In genomic region chr1:36308451-36308901, GRCm38 (mm10) we compare ENCODE assay signal across 7 mouse cellular contexts. TPM values are rescaled to one million over a fixed set of nuclear protein-coding genes. Genes with fewer than 3 reads are reported as not detected.
DNase-seq lines count a peak whose midpoint lies in the region; ATAC-seq and TF ChIP-seq lines count a peak whose summit lies in the region.

No protein-coding gene starts in this region.

- peak overlapping the region; percentile 74 for H3K9ac ChIP-seq in kidney, embryonic 16.5 days (replicated peaks; ENCODE audit: low read length)
- H3K9ac ChIP-seq in midbrain, embryonic 13.5 days (replicated peaks) = peak overlapping the region; percentile 66

- H3K36me3 ChIP-seq in C2C12 (ENCODE audit: control insufficient read depth, insufficient read depth) = peaks cover 7% of the 10 kb centered on the region
- H3K36me3 ChIP-seq in E14TG2a.4 (ENCODE audit: insufficient read depth, low read length) = peaks cover 7% of the 10 kb centered on the region
- H3K36me3 ChIP-seq in forebrain, embryonic 10.5 days (replicated peaks) = no peaks in the 10 kb centered on the region
- no peaks in the 10 kb centered on the region for H3K36me3 ChIP-seq in kidney, embryonic 16.5 days (ENCODE audit: insufficient read depth, low read length)
- no peaks in the 10 kb centered on the region for H3K36me3 ChIP-seq in midbrain, embryonic 13.5 days

- peaks cover 37% of the 10 kb centered on the region for H3K4me1 ChIP-seq in E14TG2a.4 (replicated peaks; ENCODE audit: low read depth, low read length)
- peaks cover 26% of the 10 kb centered on the region for H3K4me1 ChIP-seq in forebrain, embryonic 10.5 days
- peaks cover 17% of the 10 kb centered on the region for H3K4me1 ChIP-seq in kidney, embryonic 16.5 days (ENCODE audit: insufficient read depth, low read length)
- H3K4me1 ChIP-seq in midbrain, embryonic 13.5 days (replicated peaks) = peaks cover 14% of the 10 kb centered on the region

- no peak; the same call in 1 of the 2 replicates for ATAC-seq in kidney, embryonic 16.5 days (ENCODE audit: low FRiP score, low TSS enrichment)
- no peak for ATAC-seq in midbrain, embryonic 13.5 days

- H3K4me2 ChIP-seq in kidney, embryonic 16.5 days (replicated peaks; ENCODE audit: low read depth, low read length) = peak overlapping the region; percentile 87
- peak overlapping the region; percentile 90 for H3K4me2 ChIP-seq in midbrain, embryonic 13.5 days (replicated peaks)

- TF ChIP-seq CTCF in C2C12 (IDR thresholded peaks at IDR 0.05; ENCODE audit: control insufficient read depth, insufficient read depth, insufficient read length) = no peak
- no peak for TF ChIP-seq CTCF in E14TG2a.4 (conservative IDR thresholded peaks at IDR 0.05; ENCODE audit: low read length)

- DNase-seq in forebrain, embryonic 10.5 days (ENCODE audit: extremely low spot score, low spot score) = no peak
- DNase-seq in yolk sac, embryonic 10.5 days (ENCODE audit: low spot score) = no peak
- DNase-seq in urinary bladder, postnatal 10 days (ENCODE audit: low spot score) = no peak

- H3K4me3 ChIP-seq in C2C12 (ENCODE audit: insufficient read depth, poor library complexity, severe bottlenecking) = peak overlapping the region; percentile 42
- H3K4me3 ChIP-seq in E14TG2a.4 (replicated peaks; ENCODE audit: low read length) = peak overlapping the region; percentile 86
- H3K4me3 ChIP-seq in forebrain, embryonic 10.5 days = peak overlapping the region; percentile 63
- H3K4me3 ChIP-seq in kidney, embryonic 16.5 days (ENCODE audit: low read length) = peak overlapping the region; percentile 69
- H3K4me3 ChIP-seq in midbrain, embryonic 13.5 days (replicated peaks) = peak overlapping the region; percentile 56

- H3K9me3 ChIP-seq in E14TG2a.4 (ENCODE audit: low read length) = no peaks in the 10 kb centered on the region
- no peaks in the 10 kb centered on the region for H3K9me3 ChIP-seq in forebrain, embryonic 10.5 days
- H3K9me3 ChIP-seq in kidney, embryonic 16.5 days (ENCODE audit: low read length) = no peaks in the 10 kb centered on the region
- H3K9me3 ChIP-seq in midbrain, embryonic 13.5 days = no peaks in the 10 kb centered on the region

- H3K79me3 ChIP-seq in C2C12 (ENCODE audit: low read depth) = peaks cover 33% of the 10 kb centered on the region

- peaks cover 55% of the 10 kb centered on the region for H3K79me2 ChIP-seq in C2C12 (ENCODE audit: control insufficient read depth, insufficient read depth)

- H3K27me3 ChIP-seq in C2C12 (ENCODE audit: control insufficient read depth, insufficient read depth, insufficient read length) (no peaks in the 10 kb centered on the region), E14TG2a.4 (ENCODE audit: insufficient read depth, low read length) (peaks cover 43% of the 10 kb centered on the region)
- peaks cover 43% of the 10 kb centered on the region for H3K27me3 ChIP-seq in forebrain, embryonic 10.5 days (ENCODE audit: poor library complexity, severe bottlenecking)
- no peaks in the 10 kb centered on the region; the same call in 1 of the 2 replicates for H3K27me3 ChIP-seq in kidney, embryonic 16.5 days (ENCODE audit: insufficient read depth, low read length)
- H3K27me3 ChIP-seq in midbrain, embryonic 13.5 days = peaks cover 23% of the 10 kb centered on the region

- WGBS in forebrain, embryonic 10.5 days = 6% methylated on average over 12 of the region's 12 CpGs
- 3% methylated on average over 12 of the region's 12 CpGs for WGBS in kidney, embryonic 16.5 days
- WGBS in midbrain, embryonic 13.5 days = 4% methylated on average over 12 of the region's 12 CpGs

- H3ac ChIP-seq in C2C12 (ENCODE audit: control insufficient read depth, insufficient read length, low read depth) = peak overlapping the region; percentile 77

- 0 out of 2 replicates have a peak overlapping the region, but pooled peaks have one; percentile 32 for H3K27ac ChIP-seq in forebrain, embryonic 10.5 days
- no peak overlapping the region for H3K27ac ChIP-seq in kidney, embryonic 16.5 days (ENCODE audit: low read length)
- H3K27ac ChIP-seq in midbrain, embryonic 13.5 days = no peak overlapping the region

TF ChIP-seq in C2C12, 6 proteins besides CTCF, POLR2A, EP300 and RAD21:
- TF ChIP-seq MYOG (IDR thresholded peaks at IDR 0.05; ENCODE audit: control insufficient read depth, extremely low read depth, insufficient read length) = no peak
- peak; percentile 72 for TF ChIP-seq MYOD1 (IDR thresholded peaks at IDR 0.05; ENCODE audit: control insufficient read depth, insufficient read length, low read depth)

RNA-seq across cellular contexts. Expression of gene Arid5a, which starts 0.9 kb away (rescaled TPM):
- 25.6 TPM for polyA plus RNA-seq in C2C12 (2012; fragmentation: generic; extraction: Trizol)
- polyA plus RNA-seq in forebrain, embryonic 10.5 days (2016; fragmentation: Nextera tagmentation; extraction: Ambion mirVana) = 2.9 TPM in 2 replicates
- 6.5 and 7.9 TPM in 2 replicates for polyA plus RNA-seq in kidney, embryonic 16.5 days (2015; fragmentation: Nextera tagmentation; extraction: Ambion mirVana)
- polyA plus RNA-seq in midbrain, embryonic 13.5 days (2015; fragmentation: Nextera tagmentation; extraction: Ambion mirVana) = 2.3 and 2.4 TPM in 2 replicates

RNA-seq across cellular contexts. Expression of gene Neurl3, which starts 34.0 kb away (rescaled TPM):
- 1.7 TPM for polyA plus RNA-seq in C2C12 (2012; fragmentation: generic; extraction: Trizol)
- polyA plus RNA-seq in forebrain, embryonic 10.5 days (2016; fragmentation: Nextera tagmentation; extraction: Ambion mirVana) = 0.32 and 0.37 TPM in 2 replicates
- polyA plus RNA-seq in kidney, embryonic 16.5 days (2015; fragmentation: Nextera tagmentation; extraction: Ambion mirVana) = 18.4 TPM in 2 replicates
- polyA plus RNA-seq in midbrain, embryonic 13.5 days (2015; fragmentation: Nextera tagmentation; extraction: Ambion mirVana) = 0.67 and 0.85 TPM in 2 replicates
